Mouse (Mus musculus): ENCODE results near the gene Ttc28. TPM values are rescaled to one million over a fixed set of nuclear protein-coding genes. Genes with fewer than 3 reads are reported as not detected.

Ttc28 gene
- polyA plus RNA-seq, 2 experiments = 0.48 to 0.81 TPM

DNA sequence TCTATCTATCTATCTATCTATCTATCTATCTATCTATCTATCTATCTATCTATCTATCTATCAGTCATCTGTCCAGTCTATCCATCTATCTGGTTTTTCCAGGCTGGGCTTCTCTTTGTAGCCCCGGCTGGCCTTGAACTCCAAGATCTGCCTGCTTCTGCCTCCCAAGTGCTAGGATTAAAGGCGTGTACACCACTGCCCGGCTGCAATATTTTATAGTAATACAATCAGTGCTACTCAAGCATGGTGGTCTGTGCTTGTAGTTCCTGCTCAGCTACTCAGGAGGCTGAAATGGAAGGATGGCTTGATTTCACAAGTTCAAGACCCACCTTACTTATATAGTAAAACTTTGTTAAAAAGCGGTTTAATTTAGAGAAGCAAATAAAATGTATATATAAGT lies 98.2 kb downstream of the Ttc28 start:
- no peak for ATAC-seq (ENCODE audit: insufficient read depth)
- no peak for DNase-seq (ENCODE audit: low read depth in 3 of 3, low spot score in 3 of 3)
- Histone ChIP-seq H3K4me1 (replicated peaks; ENCODE audit: control insufficient read depth in 2 of 2, insufficient read depth in 2 of 2, low read length in 1 of 2) (no peaks in the 10 kb centered on the region), H3K27me3 (ENCODE audit: control insufficient read depth, insufficient read depth, low read length) (peaks cover 39% of the 10 kb centered on the region), H3K36me3 (replicated peaks; ENCODE audit: control insufficient read depth, insufficient read depth, low read depth) (no peaks in the 10 kb centered on the region), H3K4me2 (ENCODE audit: low read depth) (no peak overlapping the region), H3K9ac (replicated peaks) (no peak overlapping the region), H3K9me3 (ENCODE audit: control insufficient read depth, low read length) (no peaks in the 10 kb centered on the region), H3K4me3 (ENCODE audit: insufficient read depth in 1 of 2, low read depth in 2 of 2, low read length in 2 of 2) (no peak overlapping the region), H3K27ac (no peak overlapping the region)
- WGBS (ENCODE audit: insufficient replicate concordance) = 54% methylated on average over 4 of the region's 4 CpGs
- TF ChIP-seq CTCF (IDR thresholded peaks at IDR 0.05; ENCODE audit: low read depth) (no peak), EP300 (IDR thresholded peaks at IDR 0.05; ENCODE audit: low read depth) (no peak)

- peak overlapping the region; percentile 45; the same call in 1 of the 2 replicates for H3K9ac ChIP-seq (replicated peaks)
- peak overlapping the region; percentile 65 for H3K4me2 ChIP-seq (ENCODE audit: low read depth)
- no peak overlapping the region for H3K27ac ChIP-seq
- H3K4me1 ChIP-seq (replicated peaks; ENCODE audit: control insufficient read depth in 2 of 2, insufficient read depth in 2 of 2, low read length in 1 of 2) = no peaks in the 10 kb centered on the region
- DNase-seq (ENCODE audit: low read depth in 3 of 3, low spot score in 3 of 3) (peak in 2 of 3 experiments; percentile 4 to 17), ATAC-seq (ENCODE audit: insufficient read depth) (no peak)
- peak overlapping the region; percentile 54 to 57; a peak in 2 of 4 replicates for H3K4me3 ChIP-seq (ENCODE audit: insufficient read depth in 1 of 2, low read depth in 2 of 2, low read length in 2 of 2)
- peaks cover 39% of the 10 kb centered on the region for H3K27me3 ChIP-seq (ENCODE audit: control insufficient read depth, insufficient read depth, low read length)
- H3K36me3 ChIP-seq (replicated peaks; ENCODE audit: control insufficient read depth, insufficient read depth, low read depth) = no peaks in the 10 kb centered on the region
- no peaks in the 10 kb centered on the region for H3K9me3 ChIP-seq (ENCODE audit: control insufficient read depth, low read length)
- 2% methylated on average over 9 of the region's 9 CpGs for WGBS (ENCODE audit: insufficient replicate concordance)
- TF ChIP-seq EP300 (IDR thresholded peaks at IDR 0.05; ENCODE audit: low read depth) (no peak), CTCF (IDR thresholded peaks at IDR 0.05; ENCODE audit: low read depth) (no peak)
Measured at GRCm38 (mm10) chr5:110978461-110978860, 98.9 kb downstream of the Ttc28 start.

GRCm38 (mm10) chr5:110979011-110979860 lies 99.6 kb downstream of the Ttc28 start:
- Histone ChIP-seq H3K4me1 (replicated peaks; ENCODE audit: control insufficient read depth in 2 of 2, insufficient read depth in 2 of 2, low read length in 1 of 2) (no peaks in the 10 kb centered on the region), H3K9me3 (ENCODE audit: control insufficient read depth, low read length) (no peaks in the 10 kb centered on the region), H3K36me3 (replicated peaks; ENCODE audit: control insufficient read depth, insufficient read depth, low read depth) (no peaks in the 10 kb centered on the region), H3K4me3 (ENCODE audit: insufficient read depth in 1 of 2, low read depth in 2 of 2, low read length in 2 of 2) (peak overlapping the region; percentile 54 to 60), H3K27me3 (ENCODE audit: control insufficient read depth, insufficient read depth, low read length) (peaks cover 39% of the 10 kb centered on the region), H3K4me2 (ENCODE audit: low read depth) (peak overlapping the region; percentile 65), H3K27ac (no peak overlapping the region), H3K9ac (replicated peaks) (peak overlapping the region; percentile 45)
- WGBS (ENCODE audit: insufficient replicate concordance) = under 1% methylated on average over 104 of the region's 104 CpGs
- TF ChIP-seq CTCF (IDR thresholded peaks at IDR 0.05; ENCODE audit: low read depth) (no peak), EP300 (IDR thresholded peaks at IDR 0.05; ENCODE audit: low read depth) (no peak)
- DNase-seq (ENCODE audit: low read depth in 3 of 3, low spot score in 3 of 3) = no peak
- ATAC-seq (ENCODE audit: insufficient read depth) = no peak

- Histone ChIP-seq H3K4me1 (replicated peaks; ENCODE audit: control insufficient read depth in 2 of 2, insufficient read depth in 2 of 2, low read length in 1 of 2) (no peaks in the 10 kb centered on the region), H3K9ac (replicated peaks) (no peak overlapping the region), H3K4me2 (ENCODE audit: low read depth) (peak overlapping the region; percentile 65), H3K9me3 (ENCODE audit: control insufficient read depth, low read length) (no peaks in the 10 kb centered on the region), H3K27ac (no peak overlapping the region), H3K27me3 (ENCODE audit: control insufficient read depth, insufficient read depth, low read length) (peaks cover 39% of the 10 kb centered on the region), H3K36me3 (replicated peaks; ENCODE audit: control insufficient read depth, insufficient read depth, low read depth) (no peaks in the 10 kb centered on the region), H3K4me3 (ENCODE audit: insufficient read depth in 1 of 2, low read depth in 2 of 2, low read length in 2 of 2) (peak overlapping the region; percentile 54 to 60)
- ATAC-seq (ENCODE audit: insufficient read depth) (no peak), DNase-seq (ENCODE audit: low read depth in 3 of 3, low spot score in 3 of 3) (peak in 2 of 3 experiments; percentile 12 to 19)
- under 1% methylated on average over 14 of the region's 14 CpGs for WGBS (ENCODE audit: insufficient replicate concordance)
- TF ChIP-seq EP300 (IDR thresholded peaks at IDR 0.05; ENCODE audit: low read depth) = no peak
- TF ChIP-seq CTCF (IDR thresholded peaks at IDR 0.05; ENCODE audit: low read depth) = no peak
Measured at GRCm38 (mm10) chr5:110979861-110980346, 100.3 kb downstream of the Ttc28 start.

DNA sequence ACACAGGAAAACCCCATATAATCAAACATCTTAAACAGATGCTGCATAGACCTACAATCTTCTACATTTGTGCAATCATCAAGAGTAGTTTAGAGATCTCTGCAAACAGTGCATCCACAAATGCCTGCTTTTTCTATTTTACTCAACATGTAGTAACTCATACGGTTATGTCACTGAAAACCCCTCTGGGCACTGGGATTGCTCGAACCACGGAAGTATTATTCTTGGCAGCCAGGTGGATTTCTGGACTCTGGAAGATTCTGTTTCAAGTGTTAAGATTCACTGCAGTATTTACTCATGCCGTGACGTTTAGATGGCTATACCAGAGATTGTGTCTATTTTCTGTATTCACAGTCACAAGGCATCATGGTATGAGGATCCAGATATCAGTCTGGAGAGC lies 101.0 kb downstream of the Ttc28 start:
- peak overlapping the region; percentile 65 for H3K4me2 ChIP-seq (ENCODE audit: low read depth)
- H3K9ac ChIP-seq (replicated peaks) = no peak overlapping the region
- H3K36me3 ChIP-seq (replicated peaks; ENCODE audit: control insufficient read depth, insufficient read depth, low read depth) = no peaks in the 10 kb centered on the region
- H3K9me3 ChIP-seq (ENCODE audit: control insufficient read depth, low read length) = no peaks in the 10 kb centered on the region
- no peak for ATAC-seq (ENCODE audit: insufficient read depth)
- no peak for DNase-seq (ENCODE audit: low read depth in 3 of 3, low spot score in 3 of 3)
- H3K4me3 ChIP-seq (ENCODE audit: insufficient read depth in 1 of 2, low read depth in 2 of 2, low read length in 2 of 2) = no peak overlapping the region
- TF ChIP-seq CTCF (IDR thresholded peaks at IDR 0.05; ENCODE audit: low read depth) = no peak
- TF ChIP-seq EP300 (IDR thresholded peaks at IDR 0.05; ENCODE audit: low read depth) = no peak
- H3K27me3 ChIP-seq (ENCODE audit: control insufficient read depth, insufficient read depth, low read length) = peaks cover 39% of the 10 kb centered on the region
- no peaks in the 10 kb centered on the region for H3K4me1 ChIP-seq (replicated peaks; ENCODE audit: control insufficient read depth in 2 of 2, insufficient read depth in 2 of 2, low read length in 1 of 2)
- WGBS (ENCODE audit: insufficient replicate concordance) = 59% methylated on average over 5 of the region's 5 CpGs
- no peak overlapping the region for H3K27ac ChIP-seq
